Mouse (Mus musculus): Measurements from ENCODE around the gene 1700123O20Rik. TPM values are rescaled to one million over a fixed set of nuclear protein-coding genes. Genes with fewer than 3 reads are reported as not detected.

Gene 1700123O20Rik
- polyA plus RNA-seq, 1 experiment from 2014 or later, result 96.6 TPM

DNA sequence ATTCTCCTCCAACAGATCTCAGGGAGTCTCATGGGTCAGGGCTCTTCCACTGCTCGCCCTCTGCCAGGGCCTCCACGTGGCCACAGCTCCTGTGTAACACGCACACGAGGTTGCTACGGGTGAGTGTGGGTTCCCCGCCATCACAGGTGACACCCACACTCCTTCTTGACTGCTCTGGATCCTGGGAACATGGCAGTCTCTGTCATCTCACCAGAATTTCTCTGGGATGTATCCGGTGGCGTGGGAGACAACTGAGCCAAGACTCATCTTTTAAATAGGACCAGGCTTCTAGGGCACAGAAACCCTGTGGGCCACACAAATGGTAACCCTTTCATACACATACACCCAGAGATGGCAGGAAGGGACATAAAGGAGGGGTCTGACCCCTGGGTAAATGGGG lies 46.2 kb downstream of the 1700123O20Rik start:
- 83% methylated on average over 8 of the region's 8 CpGs for WGBS
- no peaks in the 10 kb centered on the region for H3K4me1 ChIP-seq

GRCm38 (mm10) chr14:54734004-54734403 lies 48.0 kb downstream of the 1700123O20Rik start:
- ATAC-seq (ENCODE audit: low FRiP score, low read depth), result no peak
- no peak overlapping the region for H3K4me2 ChIP-seq (replicated peaks)
- H3K9ac ChIP-seq, result no peak overlapping the region
- H3K27me3 ChIP-seq, result no peaks in the 10 kb centered on the region
- H3K4me1 ChIP-seq, result no peaks in the 10 kb centered on the region
- H3K36me3 ChIP-seq, result no peaks in the 10 kb centered on the region
- H3K9me3 ChIP-seq, result no peaks in the 10 kb centered on the region
- H3K4me3 ChIP-seq, result no peak overlapping the region
- 67% methylated on average over 4 of the region's 4 CpGs for WGBS
- H3K27ac ChIP-seq, result no peak overlapping the region

More for the DNA sequence above, 46.2 kb downstream of the 1700123O20Rik start:
- H3K4me2 ChIP-seq (replicated peaks), result no peak overlapping the region
- ATAC-seq (ENCODE audit: low FRiP score, low read depth), result no peak
- no peaks in the 10 kb centered on the region for H3K27me3 ChIP-seq
- no peak overlapping the region for H3K4me3 ChIP-seq
- no peaks in the 10 kb centered on the region for H3K9me3 ChIP-seq
- H3K9ac ChIP-seq, result no peak overlapping the region
- no peak overlapping the region for H3K27ac ChIP-seq
- no peaks in the 10 kb centered on the region for H3K36me3 ChIP-seq

GRCm38 (mm10) chr14:54735221-54735620 lies 49.2 kb downstream of the 1700123O20Rik start:
- no peak for ATAC-seq (ENCODE audit: low FRiP score, low read depth)
- WGBS, result 85% methylated on average over 4 of the region's 4 CpGs
- Histone ChIP-seq H3K4me1 (no peaks in the 10 kb centered on the region), H3K27ac (no peak overlapping the region), H3K27me3 (no peaks in the 10 kb centered on the region), H3K9me3 (no peaks in the 10 kb centered on the region), H3K9ac (no peak overlapping the region), H3K4me2 (replicated peaks) (no peak overlapping the region), H3K36me3 (no peaks in the 10 kb centered on the region), H3K4me3 (no peak overlapping the region)

GRCm38 (mm10) chr14:54736555-54737552 lies 50.8 kb downstream of the 1700123O20Rik start:
- Histone ChIP-seq H3K4me3 (no peak overlapping the region), H3K9ac (no peak overlapping the region), H3K4me1 (no peaks in the 10 kb centered on the region), H3K4me2 (replicated peaks) (no peak overlapping the region), H3K27ac (no peak overlapping the region), H3K36me3 (no peaks in the 10 kb centered on the region), H3K9me3 (no peaks in the 10 kb centered on the region), H3K27me3 (no peaks in the 10 kb centered on the region)
- ATAC-seq (ENCODE audit: low FRiP score, low read depth), result no peak
- WGBS, result 63% methylated on average over 14 of the region's 14 CpGs

DNA sequence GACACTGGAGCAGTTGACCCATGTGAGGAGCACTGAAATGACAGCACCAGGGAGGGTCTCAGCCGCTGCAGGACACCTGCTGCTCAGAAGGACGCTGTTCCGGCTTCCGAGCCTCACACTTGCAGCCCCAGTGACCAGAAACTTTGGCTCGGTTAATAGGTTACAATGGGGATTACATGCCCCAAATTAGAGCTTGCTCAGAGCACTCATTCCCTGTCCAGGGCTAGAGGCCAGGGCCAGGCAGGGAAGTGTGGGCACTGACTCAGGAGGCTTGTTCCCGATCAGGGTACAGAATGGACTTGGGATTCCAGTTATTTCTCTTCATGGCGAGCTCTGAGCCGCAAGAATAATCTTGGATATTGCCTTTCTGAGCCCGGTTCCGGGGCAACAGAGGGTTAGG lies 51.6 kb downstream of the 1700123O20Rik start:
- H3K9ac ChIP-seq, result no peak overlapping the region
- no peaks in the 10 kb centered on the region for H3K36me3 ChIP-seq
- peaks cover 5% of the 10 kb centered on the region for H3K4me1 ChIP-seq
- no peaks in the 10 kb centered on the region for H3K9me3 ChIP-seq
- no peaks in the 10 kb centered on the region for H3K27me3 ChIP-seq
- H3K4me3 ChIP-seq, result no peak overlapping the region
- ATAC-seq (ENCODE audit: low FRiP score, low read depth), result no peak
- H3K4me2 ChIP-seq (replicated peaks), result no peak overlapping the region
- 76% methylated on average over 10 of the region's 10 CpGs for WGBS
- H3K27ac ChIP-seq, result no peak overlapping the region

Small RNA genes within 50 kb of the gene (microRNA-seq; reads per million reads assigned to microRNA genes)
- 0.52 reads per million for gene Mir6948

Other genes starting within 250 kb of the 1700123O20Rik start
- gene Lrp10, start 222.1 kb upstream of the 1700123O20Rik start, polyA plus RNA-seq (2015; fragmentation: Nextera tagmentation; extraction: Ambion mirVana), result 31.0 and 34.4 TPM in 2 replicates
- 2.8 and 3.2 TPM in 2 replicates for gene Rem2, start 210.1 kb upstream of the 1700123O20Rik start, polyA plus RNA-seq (2015; fragmentation: Nextera tagmentation; extraction: Ambion mirVana)
- gene Prmt5, start 168.7 kb upstream of the 1700123O20Rik start, polyA plus RNA-seq (2015; fragmentation: Nextera tagmentation; extraction: Ambion mirVana), result 86.1 and 93.1 TPM in 2 replicates
- gene Haus4, start 131.6 kb upstream of the 1700123O20Rik start, polyA plus RNA-seq (2015; fragmentation: Nextera tagmentation; extraction: Ambion mirVana), result 51.0 and 52.3 TPM in 2 replicates
- gene Ajuba, start 108.7 kb upstream of the 1700123O20Rik start, polyA plus RNA-seq (2015; fragmentation: Nextera tagmentation; extraction: Ambion mirVana), result 48.8 and 54.4 TPM in 2 replicates
- 7.6 and 8.0 TPM in 2 replicates for gene 4931414P19Rik, start 80.2 kb upstream of the 1700123O20Rik start, polyA plus RNA-seq (2015; fragmentation: Nextera tagmentation; extraction: Ambion mirVana)
- gene Psmb5, start 68.2 kb upstream of the 1700123O20Rik start, polyA plus RNA-seq (2015; fragmentation: Nextera tagmentation; extraction: Ambion mirVana), result 394 and 410 TPM in 2 replicates
- gene Psmb11, start 64.8 kb upstream of the 1700123O20Rik start, polyA plus RNA-seq (2015; fragmentation: Nextera tagmentation; extraction: Ambion mirVana), result 0.11 TPM in 1 of 2 replicates, not detected in the other
- not detected in 2 replicates for gene Gm17606, start 45.3 kb upstream of the 1700123O20Rik start, polyA plus RNA-seq (2015; fragmentation: Nextera tagmentation; extraction: Ambion mirVana)
- 6.7 and 8.2 TPM in 2 replicates for gene Cdh24, start 44.9 kb upstream of the 1700123O20Rik start, polyA plus RNA-seq (2015; fragmentation: Nextera tagmentation; extraction: Ambion mirVana)
- 166 and 167 TPM in 2 replicates for gene Acin1, start 715 bp downstream of the 1700123O20Rik start, polyA plus RNA-seq (2015; fragmentation: Nextera tagmentation; extraction: Ambion mirVana)
- 0.31 and 0.33 TPM in 2 replicates for gene Gm29776, start 12.6 kb downstream of the 1700123O20Rik start, polyA plus RNA-seq (2015; fragmentation: Nextera tagmentation; extraction: Ambion mirVana)
- gene Cebpe, start 26.0 kb downstream of the 1700123O20Rik start, polyA plus RNA-seq (2015; fragmentation: Nextera tagmentation; extraction: Ambion mirVana), result not detected in 2 replicates
- gene Slc7a8, start 95.7 kb downstream of the 1700123O20Rik start, polyA plus RNA-seq (2015; fragmentation: Nextera tagmentation; extraction: Ambion mirVana), result 1.7 and 2.3 TPM in 2 replicates
- not detected in 2 replicates for gene Rnf212b, start 127.9 kb downstream of the 1700123O20Rik start, polyA plus RNA-seq (2015; fragmentation: Nextera tagmentation; extraction: Ambion mirVana)
- 8.9 and 12.7 TPM in 2 replicates for gene Homez, start 184.7 kb downstream of the 1700123O20Rik start, polyA plus RNA-seq (2015; fragmentation: Nextera tagmentation; extraction: Ambion mirVana)
- gene Ppp1r3e, start 191.3 kb downstream of the 1700123O20Rik start, polyA plus RNA-seq (2015; fragmentation: Nextera tagmentation; extraction: Ambion mirVana), result 0.60 and 1.6 TPM in 2 replicates
- gene Bcl2l2, start 197.2 kb downstream of the 1700123O20Rik start, polyA plus RNA-seq (2015; fragmentation: Nextera tagmentation; extraction: Ambion mirVana), result 4.0 and 4.4 TPM in 2 replicates
- 0.13 and 0.42 TPM in 2 replicates for gene Gm20521, start 197.2 kb downstream of the 1700123O20Rik start, polyA plus RNA-seq (2015; fragmentation: Nextera tagmentation; extraction: Ambion mirVana)
- 139 TPM in 2 replicates for gene Pabpn1, start 206.3 kb downstream of the 1700123O20Rik start, polyA plus RNA-seq (2015; fragmentation: Nextera tagmentation; extraction: Ambion mirVana)
- gene Slc22a17, start 226.9 kb downstream of the 1700123O20Rik start, polyA plus RNA-seq (2015; fragmentation: Nextera tagmentation; extraction: Ambion mirVana), result 79.1 and 86.2 TPM in 2 replicates
- 46.7 and 50.4 TPM in 2 replicates for gene Efs, start 239.9 kb downstream of the 1700123O20Rik start, polyA plus RNA-seq (2015; fragmentation: Nextera tagmentation; extraction: Ambion mirVana)
- gene Il25, start 246.5 kb downstream of the 1700123O20Rik start, polyA plus RNA-seq (2015; fragmentation: Nextera tagmentation; extraction: Ambion mirVana), result 0.24 and 0.27 TPM in 2 replicates